Mouse (Mus musculus): ENCODE measurements at regions not wholly inside any gene's neighbourhood (a gene's known extent, or its start where the extent isn't known, plus 50 kb on each side); places are given as distances from the start of the nearest gene placed in this dataset.

- Histone ChIP-seq H3K36me3 (no peaks in the 10 kb centered on the region), H3K9ac (no peak overlapping the region), H3K27ac (no peak overlapping the region), H3K4me2 (replicated peaks) (no peak overlapping the region), H3K4me1 (peaks cover 17% of the 10 kb centered on the region), H3K4me3 (no peak overlapping the region), H3K27me3 (no peaks in the 10 kb centered on the region), H3K9me3 (replicated peaks) (peaks cover 5% of the 10 kb centered on the region; the same call in 1 of the 2 replicates)
- no peak for ATAC-seq (ENCODE audit: low FRiP score)
- WGBS, result 90% methylated on average over 7 of the region's 7 CpGs
These were observed 119.2 kb downstream of the Ets2 start for GRCm38 (mm10) chr16:95821080-95821479.

- Histone ChIP-seq H3K4me2 (replicated peaks) (no peak overlapping the region), H3K9me3 (replicated peaks) (peaks cover 5% of the 10 kb centered on the region; the same call in 1 of the 2 replicates), H3K4me1 (peaks cover 16% of the 10 kb centered on the region), H3K27me3 (no peaks in the 10 kb centered on the region), H3K9ac (no peak overlapping the region), H3K27ac (no peak overlapping the region), H3K36me3 (no peaks in the 10 kb centered on the region), H3K4me3 (no peak overlapping the region)
- 87% methylated on average over 8 of the region's 8 CpGs for WGBS
- ATAC-seq (ENCODE audit: low FRiP score), result no peak
These were observed 118.7 kb downstream of the Ets2 start for GRCm38 (mm10) chr16:95820606-95821005.

GRCm38 (mm10) chr16:95820013-95820412, 118.1 kb downstream of the Ets2 start:
- Histone ChIP-seq H3K4me3 (no peak overlapping the region), H3K9me3 (replicated peaks) (peaks cover 5% of the 10 kb centered on the region; the same call in 1 of the 2 replicates), H3K4me2 (replicated peaks) (no peak overlapping the region), H3K27me3 (no peaks in the 10 kb centered on the region), H3K27ac (no peak overlapping the region), H3K9ac (no peak overlapping the region), H3K4me1 (peaks cover 10% of the 10 kb centered on the region), H3K36me3 (no peaks in the 10 kb centered on the region)
- WGBS, result 68% methylated on average over 1 of the region's 1 CpGs
- no peak for ATAC-seq (ENCODE audit: low FRiP score)

- Histone ChIP-seq H3K4me2 (replicated peaks) (no peak overlapping the region), H3K27ac (no peak overlapping the region), H3K36me3 (no peaks in the 10 kb centered on the region), H3K27me3 (no peaks in the 10 kb centered on the region), H3K4me1 (no peaks in the 10 kb centered on the region), H3K9ac (no peak overlapping the region), H3K4me3 (no peak overlapping the region), H3K9me3 (replicated peaks) (peaks cover 5% of the 10 kb centered on the region; the same call in 1 of the 2 replicates)
- no peak for ATAC-seq (ENCODE audit: low FRiP score)
- WGBS, result 91% methylated on average over 13 of the region's 13 CpGs
These were observed 114.1 kb downstream of the Ets2 start for GRCm38 (mm10) chr16:95815966-95816365.

GRCm38 (mm10) chr16:95815206-95815731, 113.4 kb downstream of the Ets2 start:
- Histone ChIP-seq H3K9me3 (replicated peaks) (peaks cover 5% of the 10 kb centered on the region; the same call in 1 of the 2 replicates), H3K9ac (no peak overlapping the region), H3K27ac (no peak overlapping the region), H3K36me3 (no peaks in the 10 kb centered on the region), H3K27me3 (no peaks in the 10 kb centered on the region), H3K4me3 (no peak overlapping the region), H3K4me1 (no peaks in the 10 kb centered on the region), H3K4me2 (replicated peaks) (no peak overlapping the region)
- no peak for ATAC-seq (ENCODE audit: low FRiP score)
- 90% methylated on average over 6 of the region's 6 CpGs for WGBS

GRCm38 (mm10) chr16:95814513-95815118, 112.7 kb downstream of the Ets2 start:
- Histone ChIP-seq H3K4me3 (no peak overlapping the region), H3K4me1 (no peaks in the 10 kb centered on the region), H3K27ac (no peak overlapping the region), H3K4me2 (replicated peaks) (no peak overlapping the region), H3K36me3 (no peaks in the 10 kb centered on the region), H3K9ac (no peak overlapping the region), H3K27me3 (no peaks in the 10 kb centered on the region), H3K9me3 (replicated peaks) (peaks cover 5% of the 10 kb centered on the region; the same call in 1 of the 2 replicates)
- 84% methylated on average over 9 of the region's 9 CpGs for WGBS
- ATAC-seq (ENCODE audit: low FRiP score), result no peak

GRCm38 (mm10) chr16:95811092-95811491, 109.2 kb downstream of the Ets2 start:
- H3K9me3 ChIP-seq (replicated peaks), result no peaks in the 10 kb centered on the region
- H3K9ac ChIP-seq, result no peak overlapping the region
- 83% methylated on average over 6 of the region's 6 CpGs for WGBS
- no peaks in the 10 kb centered on the region for H3K36me3 ChIP-seq
- H3K4me1 ChIP-seq, result no peaks in the 10 kb centered on the region
- no peaks in the 10 kb centered on the region for H3K27me3 ChIP-seq
- H3K27ac ChIP-seq, result no peak overlapping the region
- no peak for ATAC-seq (ENCODE audit: low FRiP score)
- no peak overlapping the region for H3K4me2 ChIP-seq (replicated peaks)
- H3K4me3 ChIP-seq, result no peak overlapping the region

- Histone ChIP-seq H3K4me1 (no peaks in the 10 kb centered on the region), H3K9ac (no peak overlapping the region), H3K27me3 (no peaks in the 10 kb centered on the region), H3K4me2 (replicated peaks) (no peak overlapping the region), H3K36me3 (no peaks in the 10 kb centered on the region), H3K4me3 (no peak overlapping the region), H3K9me3 (replicated peaks) (no peaks in the 10 kb centered on the region), H3K27ac (no peak overlapping the region)
- ATAC-seq (ENCODE audit: low FRiP score), result no peak
- WGBS, result 92% methylated on average over 21 of the region's 21 CpGs
These were observed 107.4 kb downstream of the Ets2 start for GRCm38 (mm10) chr16:95809127-95809876.

GRCm38 (mm10) chr16:95806510-95806909, 104.6 kb downstream of the Ets2 start:
- H3K9me3 ChIP-seq (replicated peaks), result no peaks in the 10 kb centered on the region
- no peaks in the 10 kb centered on the region for H3K4me1 ChIP-seq
- no peak overlapping the region for H3K27ac ChIP-seq
- no peak overlapping the region for H3K4me3 ChIP-seq
- ATAC-seq (ENCODE audit: low FRiP score), result no peak
- H3K36me3 ChIP-seq, result no peaks in the 10 kb centered on the region
- H3K27me3 ChIP-seq, result no peaks in the 10 kb centered on the region
- H3K9ac ChIP-seq, result no peak overlapping the region
- 89% methylated on average over 5 of the region's 5 CpGs for WGBS
- H3K4me2 ChIP-seq (replicated peaks), result no peak overlapping the region

- no peaks in the 10 kb centered on the region for H3K9me3 ChIP-seq (replicated peaks)
- 0 out of 2 replicates have a peak, but pooled peaks cover 2% of the 10 kb centered on the region for H3K4me1 ChIP-seq
- WGBS, result 38% methylated on average over 1 of the region's 1 CpGs
- no peak overlapping the region for H3K27ac ChIP-seq
- H3K9ac ChIP-seq, result no peak overlapping the region
- H3K4me3 ChIP-seq, result no peak overlapping the region
- H3K4me2 ChIP-seq (replicated peaks), result no peak overlapping the region
- H3K36me3 ChIP-seq, result no peaks in the 10 kb centered on the region
- H3K27me3 ChIP-seq, result no peaks in the 10 kb centered on the region
- ATAC-seq (ENCODE audit: low FRiP score), result no peak
These were observed 102.3 kb downstream of the Ets2 start for GRCm38 (mm10) chr16:95804199-95804598.

- Histone ChIP-seq H3K4me3 (no peak overlapping the region), H3K4me1 (peaks cover 10% of the 10 kb centered on the region), H3K27me3 (no peaks in the 10 kb centered on the region), H3K9ac (no peak overlapping the region), H3K4me2 (replicated peaks) (no peak overlapping the region), H3K9me3 (replicated peaks) (no peaks in the 10 kb centered on the region), H3K27ac (no peak overlapping the region), H3K36me3 (no peaks in the 10 kb centered on the region)
- ATAC-seq (ENCODE audit: low FRiP score), result no peak
These were observed 100.8 kb downstream of the Ets2 start for GRCm38 (mm10) chr16:95802641-95803040.

- H3K9ac ChIP-seq, result no peak overlapping the region
- H3K27ac ChIP-seq, result no peak overlapping the region
- no peaks in the 10 kb centered on the region for H3K9me3 ChIP-seq (replicated peaks)
- no peak for ATAC-seq (ENCODE audit: low FRiP score)
- no peaks in the 10 kb centered on the region for H3K36me3 ChIP-seq
- H3K4me2 ChIP-seq (replicated peaks), result no peak overlapping the region
- no peaks in the 10 kb centered on the region for H3K27me3 ChIP-seq
- WGBS, result 47% methylated on average over 4 of the region's 4 CpGs
- H3K4me3 ChIP-seq, result no peak overlapping the region
- H3K4me1 ChIP-seq, result peaks cover 10% of the 10 kb centered on the region
These were observed 100.3 kb downstream of the Ets2 start for GRCm38 (mm10) chr16:95802207-95802606.
